Mouse (Mus musculus) MEL (cell line): ENCODE data around the gene Xrcc6. TPM values are rescaled to one million over a fixed set of nuclear protein-coding genes. Genes with fewer than 3 reads are reported as not detected.

Source experiments
- DNase-seq: peaks from one replicate; pipeline ENCODE4 v3.0.0; 2011; ENCODE audit warnings: low read depth, low spot score
- H3K27ac ChIP-seq: 2 replicates; pipeline ENCODE4 v1.5.1; 2012; ENCODE audit warnings: low read depth, mild to moderate bottlenecking, control low read depth, low read length, moderate library complexity; ENCODE audit not compliant: control insufficient read depth
- H3K27me3 ChIP-seq, 2 experiments: fragments of 150-350 bp in 1 of 2; sonication (generic) in 1 of 2; 2 replicates each; pipeline ENCODE4 v1.6.1; 2012; ENCODE audit warnings: low read length in 2 of 2, mild to moderate bottlenecking in 2 of 2, improper control_type of control experiment in 1 of 2, moderate library complexity in 1 of 2; ENCODE audit not compliant: insufficient read depth in 2 of 2, control insufficient read depth in 1 of 2
- H3K36me3 ChIP-seq, 2 experiments: 2 replicates each; pipeline ENCODE4 v1.6.1; 2012 to 2014; ENCODE audit warnings: low read length in 2 of 2, improper control_type of control experiment in 1 of 2, inconsistent platforms in 1 of 2, mild to moderate bottlenecking in 1 of 2; ENCODE audit not compliant: insufficient read depth in 2 of 2, control insufficient read depth in 1 of 2
- H3K4me1 ChIP-seq, 2 experiments: fragments of 150-350 bp in 1 of 2; sonication (generic) in 1 of 2; 2 replicates each; pipeline ENCODE4 v1.6.1; 2012; ENCODE audit warnings: low read length in 2 of 2, improper control_type of control experiment in 1 of 2, mild to moderate bottlenecking in 1 of 2; ENCODE audit not compliant: insufficient read depth in 2 of 2, control insufficient read depth in 1 of 2
- H3K4me3 ChIP-seq, 2 experiments: fragments of 150-350 bp in 1 of 2; sonication (generic) in 1 of 2; 2 replicates each; pipeline ENCODE4 v1.5.1; 2012; ENCODE audit warnings: low read depth in 2 of 2, low read length in 2 of 2, mild to moderate bottlenecking in 2 of 2, moderate library complexity in 2 of 2, control low read depth in 1 of 2, improper control_type of control experiment in 1 of 2; ENCODE audit not compliant: control insufficient read depth in 1 of 2, insufficient read depth in 1 of 2
- H3K79me2 ChIP-seq: 2 replicates; pipeline ENCODE4 v1.6.1; 2012; ENCODE audit warnings: mild to moderate bottlenecking, low read length, moderate library complexity; ENCODE audit not compliant: control insufficient read depth, poor library complexity, insufficient read depth
- H3K9ac ChIP-seq: 2 replicates; pipeline ENCODE4 v1.6.1; 2012; ENCODE audit warnings: low read depth, mild to moderate bottlenecking, control low read depth, low read length, moderate library complexity; ENCODE audit not compliant: control insufficient read depth, poor library complexity, severe bottlenecking
- H3K9me3 ChIP-seq: fragments of 150-350 bp; sonication (generic); replicated peaks from 2 replicates; pipeline ENCODE4 v1.6.1; 2012; ENCODE audit warnings: mild to moderate bottlenecking, low read length, improper control_type of control experiment, moderate library complexity; ENCODE audit not compliant: insufficient read depth
- CHD1 ChIP-seq: IDR thresholded peaks from 2 replicates; pipeline ENCODE4 v1.6.1; 2012; ENCODE audit warnings: low read depth, mild to moderate bottlenecking, inconsistent platforms, low read length, improper control_type of control experiment
- CHD2 ChIP-seq: IDR thresholded peaks from 2 replicates; pipeline ENCODE4 v1.6.1; 2011; ENCODE audit warnings: low read length, improper control_type of control experiment
- E2F4 ChIP-seq: IDR thresholded peaks from 2 replicates; pipeline ENCODE4 v1.6.1; 2011; ENCODE audit warnings: low read depth, low read length, improper control_type of control experiment, borderline replicate concordance
- GABPA ChIP-seq: IDR thresholded peaks from 2 replicates; pipeline ENCODE4 v1.6.1; 2012; ENCODE audit warnings: low read depth, mild to moderate bottlenecking, inconsistent platforms, low read length, improper control_type of control experiment, moderate library complexity
- JUND ChIP-seq: IDR thresholded peaks from 2 replicates; pipeline ENCODE4 v1.6.1; 2011; ENCODE audit warnings: low read depth, mild to moderate bottlenecking, improper control_type of control experiment, low read length
- MAFK ChIP-seq: IDR thresholded peaks from 2 replicates; pipeline ENCODE4 v1.6.1; 2011; ENCODE audit warnings: low read depth, mild to moderate bottlenecking, low read length, improper control_type of control experiment, borderline replicate concordance
- MAZ ChIP-seq: IDR thresholded peaks from 2 replicates; pipeline ENCODE4 v1.6.1; 2012; ENCODE audit warnings: low read depth, mild to moderate bottlenecking, inconsistent platforms, low read length, improper control_type of control experiment
- MEF2A ChIP-seq: IDR thresholded peaks from 2 replicates; pipeline ENCODE4 v1.6.1; 2014; ENCODE audit warnings: low read depth, mild to moderate bottlenecking, inconsistent platforms, low read length, improper control_type of control experiment; ENCODE audit not compliant: poor library complexity, insufficient replicate concordance, severe bottlenecking; ENCODE audit errors: extremely low read depth
- MXI1 ChIP-seq: IDR thresholded peaks from 2 replicates; pipeline ENCODE4 v1.6.1; 2011; ENCODE audit warnings: mild to moderate bottlenecking, low read depth, low read length, improper control_type of control experiment
- MYC ChIP-seq: IDR thresholded peaks from 2 replicates; pipeline ENCODE4 v1.6.1; 2011; ENCODE audit warnings: low read depth, mild to moderate bottlenecking, low read length, improper control_type of control experiment, moderate library complexity
- NELFE ChIP-seq: IDR thresholded peaks from 2 replicates; pipeline ENCODE4 v1.6.1; 2011; ENCODE audit warnings: low read depth, low read length, improper control_type of control experiment
- NRF1 ChIP-seq: IDR thresholded peaks from 2 replicates; pipeline ENCODE4 v1.6.1; 2014; ENCODE audit warnings: low read depth, mild to moderate bottlenecking, inconsistent platforms, low read length, improper control_type of control experiment, moderate library complexity; ENCODE audit not compliant: poor library complexity, insufficient read depth, severe bottlenecking
- POLR2A ChIP-seq, 2 experiments: IDR thresholded peaks; 2 replicates each; pipeline ENCODE4 v1.6.1; 2011 to 2012; ENCODE audit warnings: low read length in 2 of 2, mild to moderate bottlenecking in 2 of 2, control low read depth in 1 of 2, improper control_type of control experiment in 1 of 2, low read depth in 1 of 2, moderate library complexity in 1 of 2; ENCODE audit not compliant: control insufficient read depth in 1 of 2, insufficient read depth in 1 of 2, poor library complexity in 1 of 2
- POLR2AphosphoS5 ChIP-seq: IDR thresholded peaks from 2 replicates; pipeline ENCODE4 v1.6.1; 2012; ENCODE audit warnings: low read depth, borderline replicate concordance, mild to moderate bottlenecking, inconsistent platforms, low read length, moderate library complexity, mixed read lengths
- SIN3A ChIP-seq: IDR thresholded peaks from 2 replicates; pipeline ENCODE4 v1.6.1; 2012; ENCODE audit warnings: low read length, improper control_type of control experiment, inconsistent platforms
- TAL1 ChIP-seq: IDR thresholded peaks from 2 replicates; pipeline ENCODE4 v1.6.1; 2012; ENCODE audit warnings: mild to moderate bottlenecking, inconsistent platforms, low read length, moderate library complexity, mixed read lengths
- TBP ChIP-seq: IDR thresholded peaks from 2 replicates; pipeline ENCODE4 v1.8.0; 2011; ENCODE audit warnings: low read depth, low read length, improper control_type of control experiment
- UBTF ChIP-seq: IDR thresholded peaks from 2 replicates; pipeline ENCODE4 v1.6.1; 2012; ENCODE audit warnings: low read depth, mild to moderate bottlenecking, inconsistent platforms, low read length, improper control_type of control experiment, moderate library complexity, borderline replicate concordance; ENCODE audit not compliant: insufficient read depth
- USF1 ChIP-seq: IDR thresholded peaks from 2 replicates; pipeline ENCODE4 v1.6.1; 2014; ENCODE audit warnings: low read depth, mild to moderate bottlenecking, inconsistent platforms, low read length, improper control_type of control experiment, moderate library complexity
- polyA plus RNA-seq, 2 experiments: library from polyadenylated mRNA; stranded (reverse) in 1 of 2; unstranded in 1 of 2; fragments of >175 nt in 1 of 2; fragments of >200 nt in 1 of 2; gene quantifications; 2 replicates each; pipeline versions ENCODE4 v1.2.1 to v1.2.4; 2012; ENCODE audit warnings: low replicate concordance in 2 of 2, low read depth in 1 of 2; ENCODE audit not compliant: insufficient read length in 2 of 2, insufficient read depth in 1 of 2, missing spikeins in 1 of 2
- total RNA-seq: library from RNA; depleted of rRNA; stranded (reverse); fragments of 300-350 nt; gene quantifications from 2 replicates; pipeline ENCODE4 v1.2.3, GENCODE M21; 2012

The Xrcc6 gene
- total and polyA plus RNA-seq, 3 experiments: 108 TPM; not detected in 1

- no peak overlapping the region for H3K9ac ChIP-seq
- H3K27ac ChIP-seq: no peak overlapping the region
- H3K9me3 ChIP-seq: no peaks in the 10 kb centered on the region
- no peaks in the 10 kb centered on the region for H3K79me2 ChIP-seq
- no peaks in the 10 kb centered on the region for H3K4me1 ChIP-seq
- H3K27me3 ChIP-seq: peaks cover 19 to 23% of the 10 kb centered on the region in 2 experiments
- no peak for TF ChIP-seq NELFE
- no peak for TF ChIP-seq MAZ
- TF ChIP-seq UBTF: no peak
- no peak for TF ChIP-seq POLR2A (IDR thresholded peaks at IDR 0.05; ENCODE audit: control insufficient read depth in 1 of 2, insufficient read depth in 1 of 2, low read depth in 1 of 2, low read length in 2 of 2, poor library complexity in 1 of 2)
- TF ChIP-seq SIN3A: no peak
- no peak for TF ChIP-seq GABPA
- TF ChIP-seq MEF2A: no peak
- TF ChIP-seq USF1: no peak
- TF ChIP-seq MXI1: no peak
- TF ChIP-seq, all 39 proteins: peak for 0
- Histone ChIP-seq H3K4me3 (no peak overlapping the region), H3K36me3 (no peaks in the 10 kb centered on the region)
- no peak for DNase-seq
Measured at GRCm38 (mm10) chr15:82085606-82086005, 98.0 kb downstream of the Xrcc6 start.

DNA sequence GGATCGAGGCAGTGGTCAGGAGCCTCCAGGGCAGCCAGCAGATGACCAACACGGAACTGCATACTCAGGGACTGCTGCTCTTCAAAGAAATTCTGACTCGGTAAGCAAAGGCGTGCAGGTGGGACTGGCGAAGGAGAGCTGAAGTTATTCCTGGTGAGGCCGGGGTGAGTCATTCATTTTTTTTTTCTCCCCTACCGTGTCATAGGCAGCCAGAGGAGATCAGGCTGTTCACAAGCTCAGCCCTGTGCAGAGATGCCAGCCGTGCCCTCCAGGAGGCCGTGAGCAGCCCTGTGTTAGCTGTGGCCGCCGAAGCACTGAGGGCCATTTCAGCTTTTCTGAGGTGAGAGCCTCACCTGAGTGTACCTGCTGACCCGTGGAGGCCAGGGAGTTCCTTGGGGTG is 98.5 kb downstream of the Xrcc6 start:
- Histone ChIP-seq H3K79me2 (no peaks in the 10 kb centered on the region), H3K4me1 (no peaks in the 10 kb centered on the region), H3K9ac (no peak overlapping the region), H3K36me3 (no peaks in the 10 kb centered on the region), H3K27me3 (peaks cover 21 to 23% of the 10 kb centered on the region in 2 experiments), H3K4me3 (no peak overlapping the region), H3K27ac (no peak overlapping the region), H3K9me3 (no peaks in the 10 kb centered on the region)
- DNase-seq: no peak
- TF ChIP-seq MYC: no peak
- no peak for TF ChIP-seq SIN3A
- TF ChIP-seq CHD2: no peak
- no peak for TF ChIP-seq E2F4

DNA sequence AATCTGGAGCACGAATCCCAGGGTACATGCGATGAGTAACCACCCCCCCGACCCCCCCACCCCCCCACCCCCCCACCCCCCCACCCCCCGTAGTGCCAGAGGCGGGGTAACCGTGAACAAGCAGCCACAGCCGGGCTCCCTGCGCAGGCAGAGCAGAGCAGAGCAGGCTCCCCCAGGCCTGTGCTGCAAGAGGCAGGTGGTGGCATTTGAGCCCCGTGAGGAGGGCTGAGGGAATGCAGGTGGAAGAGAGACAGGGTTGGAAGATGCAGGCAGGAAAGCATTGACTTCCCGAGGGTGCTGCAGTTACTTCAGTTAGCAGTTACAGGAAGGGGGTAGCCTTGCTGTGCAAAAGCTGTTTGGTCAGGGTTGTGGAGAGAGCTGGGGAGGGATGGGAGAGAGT is 99.6 kb downstream of the Xrcc6 start:
- no peaks in the 10 kb centered on the region for H3K79me2 ChIP-seq
- no peaks in the 10 kb centered on the region for H3K9me3 ChIP-seq
- H3K9ac ChIP-seq: no peak overlapping the region
- H3K4me1 ChIP-seq: no peaks in the 10 kb centered on the region
- no peak overlapping the region for H3K4me3 ChIP-seq
- no peaks in the 10 kb centered on the region for H3K36me3 ChIP-seq
- no peak for DNase-seq
- peaks cover 18 to 21% of the 10 kb centered on the region in 2 experiments for H3K27me3 ChIP-seq
- TF ChIP-seq POLR2AphosphoS5: no peak
- TF ChIP-seq CHD1: no peak
- TF ChIP-seq TBP: no peak
- TF ChIP-seq MAFK: no peak
- no peak for TF ChIP-seq TAL1
- no peak for TF ChIP-seq UBTF
- TF ChIP-seq NRF1: no peak
- no peak for TF ChIP-seq JUND
- TF ChIP-seq, all 39 proteins: peak for 0
- H3K27ac ChIP-seq: no peak overlapping the region
